Mouse (Mus musculus) bone marrow macrophage, adult 2 months (primary cell): ENCODE measurements around the gene Tor2a. TPM values are rescaled to one million over a fixed set of nuclear protein-coding genes. Genes with fewer than 3 reads are reported as not detected.

Experiments
- H3K27ac ChIP-seq: 2 replicates; pipeline ENCODE4 v1.5.1; 2012; ENCODE audit warnings: low read depth, low read length; ENCODE audit not compliant: insufficient read depth
- H3K4me1 ChIP-seq: 2 replicates; pipeline ENCODE4 v1.6.1; 2012; ENCODE audit warnings: low read length; ENCODE audit not compliant: control insufficient read depth, insufficient read depth
- H3K4me3 ChIP-seq: 2 replicates; pipeline ENCODE4 v1.5.1; 2012; ENCODE audit warnings: mild to moderate bottlenecking, low read length, moderate library complexity; ENCODE audit not compliant: insufficient read depth
- CTCF ChIP-seq: IDR thresholded peaks from 2 replicates; pipeline ENCODE4 v1.5.1; 2012; ENCODE audit warnings: low read depth, mild to moderate bottlenecking, low read length, moderate library complexity
- POLR2A ChIP-seq: IDR thresholded peaks from 2 replicates; pipeline ENCODE4 v1.6.1; 2012; ENCODE audit warnings: mild to moderate bottlenecking, low read depth, low read length, borderline replicate concordance
- polyA plus RNA-seq: library from polyadenylated mRNA; stranded (reverse); fragments of >200 nt; gene quantifications from 2 replicates; pipeline ENCODE4 v1.2.4, GENCODE M21; 2012; ENCODE audit not compliant: missing spikeins, insufficient read depth, insufficient read length

Gene Tor2a
- polyA plus RNA-seq, 1 experiment: 32.1 TPM

DNA sequence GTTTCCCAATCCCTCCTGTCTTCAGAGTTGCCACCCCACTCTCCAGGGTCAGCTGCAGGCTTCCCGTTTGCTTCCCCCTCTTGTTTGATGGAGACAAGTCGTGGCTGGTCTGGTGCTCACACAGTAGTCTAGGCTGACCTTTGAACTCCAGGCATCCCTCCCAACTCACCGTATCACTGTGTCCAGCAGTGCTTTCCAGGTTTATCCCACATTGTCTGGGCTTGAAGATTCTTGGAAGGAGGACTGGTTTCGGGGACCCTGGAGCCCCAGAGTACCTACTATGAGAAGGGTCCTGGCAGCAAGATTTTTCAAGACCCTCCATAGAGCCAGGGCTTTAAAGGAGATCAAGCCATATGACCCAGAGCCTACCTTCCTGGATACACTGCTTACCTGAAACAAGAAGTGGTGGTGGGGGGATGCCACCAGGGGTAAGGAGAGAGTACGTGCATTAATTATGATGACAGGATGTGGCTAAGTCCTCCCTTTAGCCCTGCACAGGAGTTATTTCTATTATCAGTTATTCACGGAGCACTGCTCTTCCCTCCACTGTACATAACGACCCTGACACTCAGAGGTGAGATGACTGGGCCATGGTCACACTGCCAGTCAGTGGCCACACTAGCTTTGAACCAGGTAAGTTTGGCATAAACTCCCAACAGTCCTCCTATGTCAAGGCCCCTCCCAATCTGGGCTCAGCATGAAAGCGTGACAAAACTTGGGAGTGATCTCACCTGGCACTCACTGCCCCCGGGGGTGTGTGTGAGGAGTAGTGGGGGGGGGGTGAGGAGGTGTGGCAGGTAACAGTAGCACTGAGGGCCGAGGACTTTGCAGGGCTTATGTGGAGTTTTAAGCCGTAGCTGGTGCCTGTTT, 42.7 kb upstream of the Tor2a start:
- TF ChIP-seq POLR2A (no peak), CTCF (no peak)
- Histone ChIP-seq H3K4me1 (peaks cover 38% of the 10 kb centered on the region), H3K27ac (peak overlapping the region; percentile 91), H3K4me3 (peak overlapping the region; percentile 92)

DNA sequence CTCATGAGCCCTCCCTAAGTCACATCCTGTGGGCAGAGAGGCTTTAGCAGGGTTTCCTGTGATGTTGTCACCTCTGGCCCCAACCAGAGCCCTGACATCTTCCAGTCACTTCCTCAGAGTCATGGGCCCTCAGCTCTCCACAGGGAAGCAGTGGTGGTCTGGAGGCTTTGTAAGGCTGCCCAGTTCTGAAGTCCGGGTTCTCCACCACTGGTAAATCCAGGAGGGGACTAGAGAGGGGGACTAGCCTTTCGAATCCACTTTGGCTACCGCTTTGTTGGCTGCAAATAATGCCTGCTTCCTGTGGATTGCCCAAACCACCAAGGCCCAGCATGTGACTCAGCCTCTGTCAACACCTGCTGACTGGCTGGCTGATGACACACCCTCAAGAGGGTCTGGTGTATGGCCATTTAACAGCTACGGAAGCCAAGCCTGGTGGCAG, 42.0 kb upstream of the Tor2a start:
- Histone ChIP-seq H3K4me3 (no peak overlapping the region), H3K4me1 (peaks cover 38% of the 10 kb centered on the region), H3K27ac (peak overlapping the region; percentile 91)
- no peak for TF ChIP-seq CTCF
- no peak for TF ChIP-seq POLR2A

- no peak overlapping the region for H3K27ac ChIP-seq
- H3K4me3 ChIP-seq: no peak overlapping the region
- peaks cover 45% of the 10 kb centered on the region for H3K4me1 ChIP-seq
- TF ChIP-seq POLR2A: no peak
- no peak for TF ChIP-seq CTCF
Observed at GRCm38 (mm10) chr2:32718761-32719160, 38.3 kb upstream of the Tor2a start.

DNA sequence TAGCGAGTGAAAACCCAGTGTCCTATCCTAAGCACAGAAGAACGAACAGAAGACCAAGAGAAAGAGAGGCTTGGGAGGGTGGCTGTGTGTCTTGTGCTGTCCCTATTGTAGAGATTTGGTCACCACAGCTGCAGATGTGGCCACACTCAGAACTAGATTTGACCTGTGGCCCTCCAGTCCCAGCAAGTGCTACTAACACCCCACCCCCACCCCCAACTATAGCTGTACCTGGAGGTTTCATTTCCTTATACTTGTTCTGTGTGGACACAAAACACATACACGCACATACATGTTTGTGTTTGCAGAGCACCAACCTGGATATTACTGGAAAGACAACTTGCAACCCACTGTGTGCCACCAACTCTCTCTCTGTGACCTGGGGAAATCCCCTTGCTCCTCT, 37.0 kb upstream of the Tor2a start:
- Histone ChIP-seq H3K27ac (no peak overlapping the region), H3K4me1 (peaks cover 36% of the 10 kb centered on the region), H3K4me3 (no peak overlapping the region)
- no peak for TF ChIP-seq CTCF
- TF ChIP-seq POLR2A: no peak

- Histone ChIP-seq H3K27ac (peak within 1 kb of the TSS; percentile 33), H3K4me3 (peak within 1 kb of the TSS; percentile 66), H3K4me1 (peaks cover 32% of the 10 kb centered on the region)
- TF ChIP-seq POLR2A (no peak), CTCF (no peak)
Observed at GRCm38 (mm10) chr2:32720681-32721229, 36.3 kb upstream of the Tor2a start, which contains the start of gene Sh2d3c. TSS of gene Sh2d3c (plus strand) at chr2:32721055.

- H3K4me1 ChIP-seq: peaks cover 29% of the 10 kb centered on the region
- H3K27ac ChIP-seq: no peak overlapping the region
- TF ChIP-seq CTCF (no peak), POLR2A (no peak)
Observed at GRCm38 (mm10) chr2:32722046-32722445, 35.0 kb upstream of the Tor2a start.

GRCm38 (mm10) chr2:32722581-32722980, 34.5 kb upstream of the Tor2a start:
- H3K27ac ChIP-seq: no peak overlapping the region
- peaks cover 31% of the 10 kb centered on the region for H3K4me1 ChIP-seq
- H3K4me3 ChIP-seq: no peak overlapping the region
- TF ChIP-seq POLR2A (no peak), CTCF (no peak)

More at GRCm38 (mm10) chr2:32722046-32722445, 35.0 kb upstream of the Tor2a start:
- H3K4me3 ChIP-seq: peak overlapping the region; percentile 66

DNA sequence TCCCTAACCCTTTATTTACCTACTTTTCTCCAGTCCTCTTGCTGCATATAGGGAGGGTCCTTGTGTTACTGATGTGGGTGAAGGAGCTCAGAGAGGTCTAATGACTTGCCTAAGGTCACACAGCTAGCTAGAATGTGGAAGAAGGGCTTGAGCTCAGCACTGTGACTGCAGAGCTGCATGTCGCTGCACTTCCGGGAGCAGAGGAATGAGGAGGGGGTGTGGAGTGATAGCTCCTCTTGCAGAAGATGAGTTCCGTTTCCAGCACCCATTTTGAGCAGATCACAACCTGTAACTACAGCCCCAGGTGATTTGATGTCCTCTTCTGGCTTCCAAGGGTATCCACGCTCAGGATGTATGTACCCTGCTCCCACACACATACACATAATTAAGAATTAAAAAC, 32.9 kb upstream of the Tor2a start:
- H3K4me1 ChIP-seq: peaks cover 30% of the 10 kb centered on the region
- H3K4me3 ChIP-seq: no peak overlapping the region
- TF ChIP-seq POLR2A (no peak), CTCF (no peak)
- no peak overlapping the region for H3K27ac ChIP-seq

- Histone ChIP-seq H3K4me1 (peaks cover 24% of the 10 kb centered on the region), H3K27ac (no peak overlapping the region), H3K4me3 (no peak overlapping the region)
- TF ChIP-seq CTCF: no peak
- no peak for TF ChIP-seq POLR2A
Observed at GRCm38 (mm10) chr2:32724832-32725790, 31.9 kb upstream of the Tor2a start.

DNA sequence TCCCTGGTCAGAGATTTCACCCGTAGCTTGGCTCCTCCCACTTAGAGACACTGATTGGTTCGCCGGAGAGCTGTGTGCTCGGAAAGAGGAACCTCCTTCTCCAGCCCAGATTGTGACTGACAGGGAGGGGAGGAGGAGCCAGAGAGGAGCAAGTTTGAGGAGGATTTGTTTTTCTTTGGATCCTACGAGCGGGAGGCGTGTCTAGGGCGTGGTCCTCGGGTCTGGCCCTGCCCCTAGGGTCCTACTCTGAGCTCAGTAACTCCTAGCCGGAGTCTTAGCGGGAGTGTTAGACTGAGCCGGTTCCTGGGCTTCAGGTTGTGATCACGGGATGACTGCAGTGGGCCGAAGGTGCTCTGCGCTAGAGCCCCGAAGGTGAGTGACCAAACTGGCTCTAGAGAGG, 29.6 kb upstream of the Tor2a start:
- no peak for TF ChIP-seq CTCF
- TF ChIP-seq POLR2A: no peak
- Histone ChIP-seq H3K27ac (no peak overlapping the region), H3K4me1 (peaks cover 27% of the 10 kb centered on the region), H3K4me3 (peak overlapping the region; percentile 52)
